Mouse (Mus musculus) forebrain, embryonic 16.5 days (tissue): ENCODE measurements around the gene Cadm1. TPM values are rescaled to one million over a fixed set of nuclear protein-coding genes. Genes with fewer than 3 reads are reported as not detected.

Experiments
- ATAC-seq: fragments of 200-750 bp; cut with Nextera tagmentation; 2 replicates; pipeline ENCODE4 v1.8.0; 2017; ENCODE audit warnings: mild to moderate bottlenecking, moderate library complexity
- H3K27ac ChIP-seq: fragments of 300-500 bp; sonication (generic); 2 replicates; pipeline ENCODE4 v1.5.1; 2014; ENCODE audit warnings: low read length, control low read depth
- H3K27me3 ChIP-seq: fragments of 300-500 bp; sonication (generic); replicated peaks from 2 replicates; pipeline ENCODE4 v1.6.1; 2014; ENCODE audit warnings: low read length; ENCODE audit not compliant: control insufficient read depth, insufficient read depth
- H3K36me3 ChIP-seq: fragments of 300-500 bp; sonication (generic); 2 replicates; pipeline ENCODE4 v1.6.1; 2014; ENCODE audit not compliant: control insufficient read depth, insufficient read depth
- H3K4me1 ChIP-seq: fragments of 300-500 bp; sonication (generic); replicated peaks from 2 replicates; pipeline ENCODE4 v1.6.1; 2014; ENCODE audit warnings: low read length; ENCODE audit not compliant: control insufficient read depth, insufficient read depth
- H3K4me2 ChIP-seq: fragments of 300-500 bp; sonication (generic); 2 replicates; pipeline ENCODE4 v1.6.1; 2014; ENCODE audit warnings: mild to moderate bottlenecking, low read length, control low read depth
- H3K4me3 ChIP-seq: fragments of 300-500 bp; sonication (generic); replicated peaks from 2 replicates; pipeline ENCODE4 v1.5.1; 2014; ENCODE audit warnings: mild to moderate bottlenecking, low read length, control low read depth
- H3K9ac ChIP-seq: fragments of 300-500 bp; sonication (generic); replicated peaks from 2 replicates; pipeline ENCODE4 v1.6.1; 2014; ENCODE audit warnings: low read depth, low read length, control low read depth
- H3K9me3 ChIP-seq: fragments of 300-500 bp; sonication (generic); 2 replicates; pipeline ENCODE4 v1.6.1; 2016; ENCODE audit warnings: low read length; ENCODE audit not compliant: control insufficient read depth
- WGBS: fragments of 180-500 bp; shearing (Covaris S2); extraction: QIAGEN DNeasy Blood & Tissue Kit; methylation state at CpG from one replicate; pipeline ENCODE4 v1.1.7; 2014; 5-methylcytosine and 5-hydroxymethylcytosine counted together
- polyA plus RNA-seq: library from polyadenylated mRNA; unstranded; fragments of >200 nt; fragmentation: Nextera tagmentation; extraction: Ambion mirVana; gene quantifications from 2 replicates; pipeline ENCODE4 v1.2.1, GENCODE M21; 2015

Cadm1 gene
- polyA plus RNA-seq, 1 experiment from 2014 or later, result 256 TPM

- Histone ChIP-seq H3K36me3 (no peaks in the 10 kb centered on the region), H3K27ac (no peak overlapping the region), H3K4me3 (no peak overlapping the region), H3K4me1 (peaks cover 25% of the 10 kb centered on the region), H3K9me3 (no peaks in the 10 kb centered on the region), H3K27me3 (no peaks in the 10 kb centered on the region), H3K9ac (no peak overlapping the region), H3K4me2 (no peak overlapping the region)
- WGBS, result 81% methylated on average over 7 of the region's 7 CpGs
- no peak for ATAC-seq
Measured at GRCm38 (mm10) chr9:47625621-47626210, 95.7 kb downstream of the Cadm1 start.

- H3K4me3 ChIP-seq, result no peak overlapping the region
- no peaks in the 10 kb centered on the region for H3K36me3 ChIP-seq
- no peak overlapping the region for H3K27ac ChIP-seq
- H3K9me3 ChIP-seq, result no peaks in the 10 kb centered on the region
- no peaks in the 10 kb centered on the region for H3K27me3 ChIP-seq
- no peak overlapping the region for H3K9ac ChIP-seq
- ATAC-seq, result no peak
- peaks cover 21% of the 10 kb centered on the region for H3K4me1 ChIP-seq
- no peak overlapping the region for H3K4me2 ChIP-seq
- 95% methylated on average over 2 of the region's 2 CpGs for WGBS
Measured at GRCm38 (mm10) chr9:47627966-47628365, 98.0 kb downstream of the Cadm1 start.

GRCm38 (mm10) chr9:47628550-47628949 lies 98.6 kb downstream of the Cadm1 start:
- no peak overlapping the region for H3K4me3 ChIP-seq
- H3K27me3 ChIP-seq, result no peaks in the 10 kb centered on the region
- no peak overlapping the region for H3K27ac ChIP-seq
- 80% methylated on average over 1 of the region's 1 CpGs for WGBS
- H3K4me1 ChIP-seq, result peaks cover 16% of the 10 kb centered on the region
- no peak overlapping the region for H3K4me2 ChIP-seq
- ATAC-seq, result no peak
- H3K9me3 ChIP-seq, result no peaks in the 10 kb centered on the region
- H3K9ac ChIP-seq, result no peak overlapping the region
- no peaks in the 10 kb centered on the region for H3K36me3 ChIP-seq

GRCm38 (mm10) chr9:47634695-47635094 lies 104.7 kb downstream of the Cadm1 start:
- H3K9ac ChIP-seq, result no peak overlapping the region
- peaks cover 21% of the 10 kb centered on the region for H3K4me1 ChIP-seq
- H3K9me3 ChIP-seq, result no peaks in the 10 kb centered on the region
- 62% methylated on average over 3 of the region's 3 CpGs for WGBS
- no peak overlapping the region for H3K4me2 ChIP-seq
- H3K4me3 ChIP-seq, result no peak overlapping the region
- no peak overlapping the region for H3K27ac ChIP-seq
- no peak for ATAC-seq
- H3K27me3 ChIP-seq, result no peaks in the 10 kb centered on the region
- H3K36me3 ChIP-seq, result no peaks in the 10 kb centered on the region

DNA sequence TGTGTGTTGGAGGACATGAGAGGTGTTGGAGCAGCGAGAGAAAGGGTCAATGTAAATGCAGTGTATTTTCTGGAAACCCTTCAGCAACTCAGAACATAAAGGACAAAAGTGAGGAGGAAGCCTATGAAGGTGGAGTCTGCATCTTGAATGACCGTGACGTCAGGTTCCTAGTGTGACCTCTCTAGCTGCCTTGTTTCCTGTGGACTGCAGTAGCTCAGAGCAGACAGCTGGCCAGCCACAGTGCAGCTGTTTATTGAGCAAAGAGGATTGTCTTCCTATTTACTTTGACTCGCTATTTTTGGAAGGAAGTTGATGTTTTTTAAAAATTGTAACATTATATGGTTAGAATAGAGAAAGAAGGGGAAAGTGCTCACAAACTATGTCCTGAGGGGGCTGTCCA lies 112.7 kb downstream of the Cadm1 start:
- H3K9ac ChIP-seq, result no peak overlapping the region
- ATAC-seq, result no peak
- no peak overlapping the region for H3K4me2 ChIP-seq
- no peak overlapping the region for H3K4me3 ChIP-seq
- no peaks in the 10 kb centered on the region for H3K36me3 ChIP-seq
- H3K9me3 ChIP-seq, result no peaks in the 10 kb centered on the region
- peaks cover 4% of the 10 kb centered on the region for H3K4me1 ChIP-seq
- no peaks in the 10 kb centered on the region for H3K27me3 ChIP-seq
- no peak overlapping the region for H3K27ac ChIP-seq
- WGBS, result 76% methylated on average over 4 of the region's 4 CpGs

DNA sequence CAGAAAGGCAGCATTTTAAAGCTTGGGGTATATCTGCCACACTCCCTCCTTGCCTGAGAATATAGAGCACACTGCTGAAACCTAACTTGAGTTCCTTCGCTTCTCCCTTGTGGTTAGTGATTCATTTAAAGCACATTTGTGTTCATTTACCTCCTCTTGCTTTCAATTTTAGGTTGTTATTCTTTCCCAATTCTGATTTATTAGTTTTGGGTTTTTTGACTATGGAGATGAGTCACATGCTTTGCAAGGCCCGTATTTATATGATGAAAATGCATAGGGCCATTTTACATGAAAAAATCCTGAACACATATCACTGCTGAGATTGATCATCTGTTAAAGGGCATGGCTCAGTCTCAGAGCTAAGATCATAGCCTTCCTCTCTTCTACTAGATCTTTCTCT lies 115.1 kb downstream of the Cadm1 start:
- Histone ChIP-seq H3K4me2 (no peak overlapping the region), H3K9ac (no peak overlapping the region), H3K4me1 (peaks cover 5% of the 10 kb centered on the region), H3K36me3 (no peaks in the 10 kb centered on the region), H3K27ac (no peak overlapping the region), H3K4me3 (no peak overlapping the region), H3K27me3 (no peaks in the 10 kb centered on the region), H3K9me3 (no peaks in the 10 kb centered on the region)
- ATAC-seq, result no peak
- WGBS, result 90% methylated on average over 2 of the region's 2 CpGs

GRCm38 (mm10) chr9:47651431-47651830 lies 121.5 kb downstream of the Cadm1 start:
- no peak overlapping the region for H3K9ac ChIP-seq
- no peaks in the 10 kb centered on the region for H3K9me3 ChIP-seq
- no peak overlapping the region for H3K27ac ChIP-seq
- no peak for ATAC-seq
- no peaks in the 10 kb centered on the region for H3K36me3 ChIP-seq
- H3K27me3 ChIP-seq, result no peaks in the 10 kb centered on the region
- H3K4me2 ChIP-seq, result no peak overlapping the region
- 87% methylated on average over 11 of the region's 11 CpGs for WGBS
- H3K4me3 ChIP-seq, result no peak overlapping the region
- H3K4me1 ChIP-seq, result peaks cover 22% of the 10 kb centered on the region

- Histone ChIP-seq H3K9me3 (no peaks in the 10 kb centered on the region), H3K27me3 (no peaks in the 10 kb centered on the region), H3K4me2 (no peak overlapping the region), H3K9ac (no peak overlapping the region), H3K4me1 (peaks cover 22% of the 10 kb centered on the region), H3K27ac (no peak overlapping the region), H3K4me3 (no peak overlapping the region), H3K36me3 (no peaks in the 10 kb centered on the region)
- WGBS, result 63% methylated on average over 5 of the region's 5 CpGs
- ATAC-seq, result no peak
Measured at GRCm38 (mm10) chr9:47652203-47652602, 122.2 kb downstream of the Cadm1 start.

DNA sequence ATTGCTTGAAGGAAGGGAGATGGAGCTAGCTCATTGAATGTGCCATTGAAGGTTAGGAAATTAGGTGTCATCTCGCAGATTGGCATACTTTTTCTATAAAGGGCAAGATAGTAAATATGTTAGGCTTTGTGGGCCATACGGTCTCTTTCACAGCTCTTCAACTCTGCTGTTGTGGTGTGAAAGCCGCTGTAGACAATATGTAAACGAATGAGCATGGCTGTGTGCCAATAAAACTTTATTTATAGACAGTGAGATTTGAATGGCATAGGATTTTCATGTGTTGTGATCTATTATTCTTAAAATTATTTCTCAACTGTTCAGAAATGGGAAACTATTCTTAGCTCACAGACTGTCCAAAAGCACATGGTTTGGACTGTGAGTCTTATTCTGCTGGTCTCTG lies 123.0 kb downstream of the Cadm1 start:
- peaks cover 22% of the 10 kb centered on the region for H3K4me1 ChIP-seq
- H3K4me2 ChIP-seq, result no peak overlapping the region
- no peaks in the 10 kb centered on the region for H3K36me3 ChIP-seq
- H3K27me3 ChIP-seq, result no peaks in the 10 kb centered on the region
- H3K27ac ChIP-seq, result no peak overlapping the region
- WGBS, result 43% methylated on average over 4 of the region's 4 CpGs
- no peak overlapping the region for H3K9ac ChIP-seq
- no peaks in the 10 kb centered on the region for H3K9me3 ChIP-seq
- 0 out of 2 replicates have a peak, but pooled peaks have one; percentile 50 for ATAC-seq
- H3K4me3 ChIP-seq, result no peak overlapping the region
